Mouse (Mus musculus) CH12.LX (cell line): ENCODE measurements at regions not wholly inside any gene's neighbourhood (a gene's known extent, or its start where the extent isn't known, plus 50 kb on each side); places are given as distances from the start of the nearest gene placed in this dataset.

ENCODE experiments used
- DNase-seq: peaks from one replicate; pipeline ENCODE4 v3.0.0-alpha.2; 2013; ENCODE audit errors: extremely low read depth
- H3K27ac ChIP-seq: 2 replicates; pipeline ENCODE4 v1.5.1; 2012; ENCODE audit warnings: low read depth, mild to moderate bottlenecking, control low read depth, moderate library complexity; ENCODE audit not compliant: insufficient read depth
- H3K27me3 ChIP-seq: replicated peaks from 2 replicates; pipeline ENCODE3; 2012; ENCODE audit warnings: inconsistent platforms
- H3K36me3 ChIP-seq, 2 experiments: replicated peaks in 1 of 2; 2 replicates each; pipeline versions ENCODE3 to v1.6.1; 2012; ENCODE audit warnings: inconsistent platforms in 1 of 2, low read length in 1 of 2, mild to moderate bottlenecking in 1 of 2, mixed read lengths in 1 of 2, moderate library complexity in 1 of 2; ENCODE audit not compliant: control insufficient read depth in 1 of 2, insufficient read depth in 1 of 2
- H3K4me1 ChIP-seq, 2 experiments: 2 replicates each; pipeline ENCODE4 v1.6.1; 2012; ENCODE audit warnings: inconsistent platforms in 1 of 2, moderate library complexity in 1 of 2; ENCODE audit not compliant: insufficient read depth in 2 of 2, control insufficient read depth in 1 of 2
- H3K4me2 ChIP-seq: 2 replicates; pipeline ENCODE4 v1.6.1; 2012; ENCODE audit warnings: low read depth, mild to moderate bottlenecking, control low read depth; ENCODE audit not compliant: poor library complexity, insufficient read depth, severe bottlenecking
- H3K4me3 ChIP-seq, 3 experiments: fragments of 150-350 bp in 1 of 3; sonication (generic) in 1 of 3; replicated peaks in 1 of 3; 2 replicates each; pipeline versions ENCODE3 to v1.5.1; 2011 to 2012; ENCODE audit warnings: low read depth in 2 of 3, low read length in 2 of 3, mild to moderate bottlenecking in 2 of 3, moderate library complexity in 2 of 3, control low read depth in 1 of 3, improper control_type of control experiment in 1 of 3, inconsistent platforms in 1 of 3, mixed read lengths in 1 of 3; ENCODE audit not compliant: poor library complexity in 1 of 3
- H3K79me2 ChIP-seq: replicated peaks from 2 replicates; pipeline ENCODE4 v1.6.1; 2012; ENCODE audit warnings: mild to moderate bottlenecking, moderate library complexity; ENCODE audit not compliant: control insufficient read depth, poor library complexity, insufficient read depth, severe bottlenecking; ENCODE audit errors: extremely low read depth
- H3K9ac ChIP-seq: 2 replicates; pipeline ENCODE4 v1.6.1; 2012; ENCODE audit warnings: low read depth, mild to moderate bottlenecking, control low read depth, moderate library complexity; ENCODE audit not compliant: insufficient read depth
- H3K9me3 ChIP-seq: replicated peaks from 2 replicates; pipeline ENCODE3; 2012; ENCODE audit warnings: low read length, inconsistent platforms, mixed read lengths
- CHD1 ChIP-seq: IDR thresholded peaks from 2 replicates; pipeline ENCODE4 v1.6.1; 2012; ENCODE audit warnings: low read depth, low read length, improper control_type of control experiment, inconsistent platforms
- CHD2 ChIP-seq: IDR thresholded peaks from 2 replicates; pipeline ENCODE4 v1.6.1; 2011; ENCODE audit warnings: low read length, improper control_type of control experiment
- E2F4 ChIP-seq: IDR thresholded peaks from 2 replicates; pipeline ENCODE4 v1.6.1; 2011; ENCODE audit warnings: low read depth, low read length, improper control_type of control experiment; ENCODE audit not compliant: insufficient replicate concordance
- ELF1 ChIP-seq: IDR thresholded peaks from 2 replicates; pipeline ENCODE4 v1.6.1; 2014; ENCODE audit warnings: low read depth, mild to moderate bottlenecking, inconsistent platforms, low read length, improper control_type of control experiment
- EP300 ChIP-seq: IDR thresholded peaks from 2 replicates; pipeline ENCODE4 v1.6.1; 2011; ENCODE audit warnings: low read length, improper control_type of control experiment
- ETS1 ChIP-seq: conservative IDR thresholded peaks from 2 replicates; pipeline ENCODE4 v1.6.1; 2012; ENCODE audit warnings: low read depth, mild to moderate bottlenecking, inconsistent platforms, low read length, improper control_type of control experiment, moderate library complexity
- GABPA ChIP-seq: IDR thresholded peaks from 2 replicates; pipeline ENCODE4 v1.6.1; 2012; ENCODE audit warnings: low read depth, low read length, improper control_type of control experiment, inconsistent platforms; ENCODE audit not compliant: insufficient replicate concordance
- HCFC1 ChIP-seq: IDR thresholded peaks from 2 replicates; pipeline ENCODE4 v1.6.1; 2012; ENCODE audit warnings: low read depth, mild to moderate bottlenecking, inconsistent platforms, low read length, improper control_type of control experiment
- IRF4 ChIP-seq: IDR thresholded peaks from 2 replicates; pipeline ENCODE4 v1.6.1; 2014; ENCODE audit warnings: low read depth, mild to moderate bottlenecking, inconsistent platforms, low read length, improper control_type of control experiment
- JUN ChIP-seq: IDR thresholded peaks from 2 replicates; pipeline ENCODE4 v1.6.1; 2011; ENCODE audit warnings: low read depth, mild to moderate bottlenecking, low read length, improper control_type of control experiment, moderate library complexity; ENCODE audit not compliant: insufficient read depth
- JUND ChIP-seq: conservative IDR thresholded peaks from 2 replicates; pipeline ENCODE4 v1.6.1; 2011; ENCODE audit warnings: low read depth, low read length, improper control_type of control experiment
- MAFK ChIP-seq: IDR thresholded peaks from 2 replicates; pipeline ENCODE4 v1.6.1; 2011; ENCODE audit warnings: low read length, improper control_type of control experiment; ENCODE audit not compliant: insufficient replicate concordance
- MAX ChIP-seq: IDR thresholded peaks from 2 replicates; pipeline ENCODE4 v1.6.1; 2011; ENCODE audit warnings: low read length, improper control_type of control experiment
- MAZ ChIP-seq: IDR thresholded peaks from 2 replicates; pipeline ENCODE4 v1.6.1; 2012; ENCODE audit warnings: low read depth, mild to moderate bottlenecking, inconsistent platforms, low read length, improper control_type of control experiment, moderate library complexity
- MYC ChIP-seq: IDR thresholded peaks from 2 replicates; pipeline ENCODE4 v1.6.1; 2011; ENCODE audit warnings: low read depth, mild to moderate bottlenecking, improper control_type of control experiment, low read length
- NELFE ChIP-seq: IDR thresholded peaks from 2 replicates; pipeline ENCODE4 v1.6.1; 2011; ENCODE audit warnings: low read depth, low read length, improper control_type of control experiment
- NRF1 ChIP-seq: IDR thresholded peaks from 2 replicates; pipeline ENCODE4 v1.6.1; 2014; ENCODE audit warnings: low read depth, mild to moderate bottlenecking, inconsistent platforms, low read length, improper control_type of control experiment, moderate library complexity
- PAX5 ChIP-seq: IDR thresholded peaks from 2 replicates; pipeline ENCODE4 v1.6.1; 2012; ENCODE audit warnings: low read length, inconsistent platforms, mixed read lengths
- POLR2A ChIP-seq: IDR thresholded peaks from 2 replicates; pipeline ENCODE4 v1.6.1; 2011; ENCODE audit warnings: low read depth, mild to moderate bottlenecking, improper control_type of control experiment, low read length
- RAD21 ChIP-seq: IDR thresholded peaks from 2 replicates; pipeline ENCODE4 v1.6.1; 2011; ENCODE audit warnings: low read depth, mild to moderate bottlenecking, low read length, improper control_type of control experiment, moderate library complexity
- RCOR1 ChIP-seq: conservative IDR thresholded peaks from 2 replicates; pipeline ENCODE4 v1.6.1; 2012; ENCODE audit warnings: low read depth, mild to moderate bottlenecking, inconsistent platforms, low read length, improper control_type of control experiment
- SIN3A ChIP-seq: IDR thresholded peaks from 2 replicates; pipeline ENCODE4 v1.6.1; 2012; ENCODE audit warnings: low read length, improper control_type of control experiment, inconsistent platforms
- SMC3 ChIP-seq: IDR thresholded peaks from 2 replicates; pipeline ENCODE4 v1.6.1; 2011; ENCODE audit warnings: low read depth, low read length, improper control_type of control experiment
- TBP ChIP-seq: conservative IDR thresholded peaks from 2 replicates; pipeline ENCODE4 v1.6.1; 2011; ENCODE audit warnings: low read depth, low read length, improper control_type of control experiment
- TCF12 ChIP-seq: IDR thresholded peaks from 2 replicates; pipeline ENCODE4 v1.6.1; 2014; ENCODE audit warnings: low read depth, mild to moderate bottlenecking, inconsistent platforms, low read length, improper control_type of control experiment
- UBTF ChIP-seq: IDR thresholded peaks from 2 replicates; pipeline ENCODE4 v1.6.1; 2012; ENCODE audit warnings: low read depth, mild to moderate bottlenecking, inconsistent platforms, low read length, improper control_type of control experiment, moderate library complexity
- USF1 ChIP-seq: IDR thresholded peaks from 2 replicates; pipeline ENCODE4 v1.6.1; 2014; ENCODE audit warnings: low read depth, mild to moderate bottlenecking, inconsistent platforms, low read length, improper control_type of control experiment
- USF2 ChIP-seq: conservative IDR thresholded peaks from 2 replicates; pipeline ENCODE4 v1.6.1; 2011; ENCODE audit warnings: low read depth, low read length, improper control_type of control experiment
- ZC3H11A ChIP-seq: IDR thresholded peaks from 2 replicates; pipeline ENCODE4 v1.6.1; 2012; ENCODE audit warnings: low read depth, mild to moderate bottlenecking, inconsistent platforms, low read length, improper control_type of control experiment
- ZKSCAN1 ChIP-seq: IDR thresholded peaks from 2 replicates; pipeline ENCODE4 v1.6.1; 2012; ENCODE audit warnings: low read depth, inconsistent platforms, low read length, improper control_type of control experiment, borderline replicate concordance
- ZMIZ1 ChIP-seq: IDR thresholded peaks from 2 replicates; pipeline ENCODE4 v1.6.1; 2012; ENCODE audit warnings: low read depth, mild to moderate bottlenecking, inconsistent platforms, low read length, improper control_type of control experiment
- dilution Hi-C: fragments of 300-500 bp; cut with MboI; formaldehyde crosslinking; loops from 2 replicates; pipeline ENCODE4 v1.14.3; 2020; ENCODE audit warnings: low sequenced_read_pairs; ENCODE audit not compliant: extremely low pct_unique_long_range_greater_than_20kb, extremely low pct_ligation_motif_present
- in situ Hi-C: fragments of 300-500 bp; cut with MboI; formaldehyde crosslinking; loops from 3 replicates; pipeline ENCODE4 v1.14.3; 2019; ENCODE audit warnings: low sequenced_read_pairs, low pct_ligation_motif_present, low pct_unique_long_range_greater_than_20kb, mixed read lengths

- Histone ChIP-seq H3K4me2 (no peak overlapping the region), H3K27me3 (no peaks in the 10 kb centered on the region), H3K9ac (no peak overlapping the region), H3K4me3 (no peak overlapping the region), H3K9me3 (peaks cover 5% of the 10 kb centered on the region), H3K79me2 (no peaks in the 10 kb centered on the region), H3K27ac (no peak overlapping the region), H3K36me3 (no peaks in the 10 kb centered on the region), H3K4me1 (peaks cover 0 to 20% of the 10 kb centered on the region in 2 experiments; a peak in 2 of 4 replicates)
- no peak for TF ChIP-seq UBTF
- TF ChIP-seq ZC3H11A = no peak
- TF ChIP-seq MAX = no peak
- TF ChIP-seq USF1 = no peak
- no peak for TF ChIP-seq PAX5
- TF ChIP-seq TBP = no peak
- no peak for TF ChIP-seq EP300
- TF ChIP-seq USF2 = no peak
- no peak for TF ChIP-seq MYC
- TF ChIP-seq ZMIZ1 = no peak
- no peak for TF ChIP-seq MAFK
- TF ChIP-seq IRF4 = no peak
- no peak for TF ChIP-seq SIN3A
- no peak for TF ChIP-seq RCOR1
- no peak for TF ChIP-seq ETS1
- TF ChIP-seq E2F4 = no peak
- no peak for TF ChIP-seq ELF1
- TF ChIP-seq JUND = no peak
- no peak for TF ChIP-seq CHD1
- TF ChIP-seq HCFC1 = no peak
- peak; percentile 70 for DNase-seq
- in situ Hi-C loops (no loop called here), dilution Hi-C loops (no loop called here)
Measured at GRCm38 (mm10) chr17:7620166-7620565, 206.9 kb downstream of the Fndc1 start.

GRCm38 (mm10) chr17:7619641-7620040 is 207.5 kb downstream of the Fndc1 start:
- no peak overlapping the region for H3K27ac ChIP-seq
- H3K4me1 ChIP-seq = peaks cover 0 to 20% of the 10 kb centered on the region in 2 experiments; a peak in 2 of 4 replicates
- H3K79me2 ChIP-seq = no peaks in the 10 kb centered on the region
- no peak for TF ChIP-seq SIN3A
- TF ChIP-seq JUN = no peak
- no peak for TF ChIP-seq ZKSCAN1
- no peak for TF ChIP-seq NELFE
- TF ChIP-seq CHD2 = no peak
- TF ChIP-seq CHD1 = no peak
- TF ChIP-seq GABPA = no peak
- no peak for TF ChIP-seq MAZ
- no peak for TF ChIP-seq NRF1
- no peak for TF ChIP-seq POLR2A
- TF ChIP-seq HCFC1 = no peak
- TF ChIP-seq RAD21 = no peak
- TF ChIP-seq TCF12 = no peak
- no peak for TF ChIP-seq MAX
- TF ChIP-seq JUND = no peak
- TF ChIP-seq SMC3 = no peak
- TF ChIP-seq ETS1 = no peak
- DNase-seq = no peak
- in situ Hi-C loops (no loop called here), dilution Hi-C loops (no loop called here)
- no peak overlapping the region for H3K9ac ChIP-seq
- peaks cover 5% of the 10 kb centered on the region for H3K9me3 ChIP-seq
- H3K4me2 ChIP-seq = no peak overlapping the region
- H3K27me3 ChIP-seq = no peaks in the 10 kb centered on the region
- H3K36me3 ChIP-seq = no peaks in the 10 kb centered on the region
- H3K4me3 ChIP-seq = no peak overlapping the region
